Mouse (Mus musculus): ENCODE data around the gene Mlx.
A peak's percentile ranks its signal among the peaks of the same experiment; 100 is the strongest.

Mlx gene

DNA sequence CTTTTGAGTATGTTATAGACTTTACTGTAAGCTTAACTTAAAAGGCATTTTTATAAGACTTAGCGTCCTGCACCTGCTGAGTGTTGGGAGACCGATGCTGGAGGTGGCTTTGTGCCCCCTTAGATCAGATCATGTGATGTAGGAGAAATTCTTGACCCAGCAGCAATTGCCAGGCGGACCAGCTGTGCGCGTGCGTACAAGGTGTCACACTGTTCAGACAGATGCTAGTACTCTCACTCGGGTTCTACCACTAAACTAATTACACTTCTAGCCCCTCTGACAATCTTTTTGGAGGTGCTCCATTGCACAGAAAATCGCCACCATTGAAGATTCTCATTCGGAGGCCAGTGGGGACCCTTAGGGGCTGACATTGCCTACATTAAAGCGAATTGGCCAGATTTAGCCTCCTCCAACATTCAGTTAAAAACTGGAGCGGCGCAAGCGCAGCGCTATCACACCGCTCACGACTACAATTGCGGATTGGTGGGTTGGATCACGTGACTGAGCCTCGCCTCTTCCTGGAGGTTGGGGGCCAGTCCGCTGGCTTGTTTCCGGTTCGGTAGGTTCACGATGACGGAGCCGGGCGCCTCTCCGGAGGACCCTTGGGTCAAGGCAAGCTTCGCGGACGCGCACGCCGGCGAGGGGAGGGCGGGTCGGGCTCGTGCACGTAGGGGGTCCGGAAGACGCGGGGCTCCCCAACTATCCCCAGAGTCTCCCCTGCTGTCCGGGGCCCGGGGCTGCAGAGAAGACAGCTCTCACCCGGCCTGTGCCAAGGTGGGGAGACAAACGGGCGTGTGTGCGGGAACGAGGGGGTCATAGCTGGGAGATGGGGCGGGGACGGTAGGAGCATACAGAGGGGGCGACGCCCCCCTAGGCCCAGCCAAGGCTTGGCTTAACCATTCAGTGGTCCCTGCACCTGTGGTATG lies at the start of gene Mlx:
Gene Mlx, plus strand, starts transcription at position 522 of the 926 bp plus-strand sequence.
- DNase-seq (ENCODE audit: low spot score) = peak; percentile 80

DNA sequence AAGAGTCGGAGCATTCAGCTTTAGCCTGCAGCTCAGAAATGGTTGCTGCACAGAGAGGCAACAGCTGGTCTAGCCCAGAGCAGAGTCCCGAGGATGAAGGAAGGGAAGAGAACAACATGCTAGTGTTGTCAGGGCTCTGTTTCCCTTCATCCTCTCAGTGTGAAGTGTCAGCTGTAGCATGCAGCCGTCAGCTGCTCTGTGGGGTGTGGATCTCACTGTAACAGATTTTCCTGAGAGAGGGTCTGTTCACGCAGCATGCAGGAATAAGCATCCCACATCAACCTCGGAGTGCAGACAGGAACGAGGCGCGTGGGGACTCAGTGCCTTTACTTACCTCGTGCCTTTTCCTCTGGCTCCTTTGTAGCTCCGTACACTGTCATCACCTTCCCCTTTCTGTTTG lies 49.3 kb upstream of the Mlx start:
- no peak for DNase-seq (ENCODE audit: low spot score)

DNA sequence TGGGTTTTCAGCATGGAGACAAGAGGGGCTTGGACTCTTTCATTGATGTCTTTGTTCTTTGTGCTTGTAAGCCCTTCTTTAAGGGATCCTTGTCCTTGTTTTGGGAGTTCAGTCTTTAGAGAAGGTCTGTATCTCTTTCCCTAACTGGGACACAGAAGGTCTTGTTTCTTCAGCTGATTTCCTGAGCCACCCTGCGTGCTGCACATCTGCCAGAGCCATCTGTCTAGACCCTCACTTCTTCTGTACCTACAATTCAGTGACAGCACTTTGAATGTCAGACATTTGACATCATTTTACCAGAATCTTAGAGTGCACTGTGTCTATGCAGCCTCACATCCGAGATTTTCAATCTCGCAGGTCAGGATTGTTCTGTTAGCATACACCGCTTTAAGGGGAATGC lies 41.3 kb upstream of the Mlx start:
- no peak for DNase-seq (ENCODE audit: low spot score)

GRCm38 (mm10) chr11:101046440-101046839 lies 40.6 kb upstream of the Mlx start:
- DNase-seq (ENCODE audit: low spot score) = no peak

- no peak for DNase-seq (ENCODE audit: low spot score)
These were observed 39.6 kb upstream of the Mlx start for GRCm38 (mm10) chr11:101047502-101047901.

GRCm38 (mm10) chr11:101050359-101050758 lies 36.7 kb upstream of the Mlx start:
- no peak for DNase-seq (ENCODE audit: low spot score)

DNA sequence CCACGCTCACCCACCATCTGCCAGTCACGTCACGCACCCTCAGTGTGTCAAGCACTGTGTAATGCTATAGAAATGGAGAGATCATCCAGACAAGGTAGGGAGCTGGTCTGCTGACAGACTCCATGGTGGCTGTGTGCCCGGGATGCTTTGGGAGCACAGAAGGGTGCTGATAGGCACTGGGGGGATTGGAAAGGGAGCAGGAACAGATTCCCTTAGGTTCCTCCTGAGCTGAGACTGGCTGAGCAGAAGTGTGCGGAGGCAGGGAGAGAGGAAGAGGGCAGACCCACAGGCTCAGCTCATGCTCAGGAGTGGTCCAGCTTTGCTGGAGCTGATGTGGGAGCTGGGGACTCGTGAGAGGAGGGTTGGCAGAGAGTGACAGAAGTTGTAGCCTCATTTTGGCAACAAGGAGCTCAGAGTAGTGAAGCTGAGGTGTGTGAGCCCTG lies 36.0 kb upstream of the Mlx start:
- no peak for DNase-seq (ENCODE audit: low spot score)

DNA sequence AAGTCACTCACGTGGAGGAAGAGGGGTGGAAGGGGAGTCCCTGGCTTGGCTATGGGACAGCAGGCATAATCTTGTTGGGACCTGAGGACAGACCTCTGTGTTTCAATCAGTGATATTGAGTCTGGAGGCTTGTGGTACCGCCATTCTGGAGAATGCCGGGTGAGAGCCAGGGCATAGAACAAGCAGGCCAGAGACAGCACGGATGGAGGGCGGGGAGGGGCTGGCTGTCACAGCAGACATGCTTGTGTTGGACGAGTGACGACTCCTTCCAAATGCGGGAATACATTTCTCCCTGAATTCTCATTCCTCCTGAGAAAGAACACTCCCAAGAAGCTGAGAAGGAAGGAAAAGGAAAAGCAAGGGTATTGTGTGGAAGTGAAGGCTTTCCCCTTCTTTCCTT lies 35.5 kb upstream of the Mlx start:
- DNase-seq (ENCODE audit: low spot score) = no peak

DNA sequence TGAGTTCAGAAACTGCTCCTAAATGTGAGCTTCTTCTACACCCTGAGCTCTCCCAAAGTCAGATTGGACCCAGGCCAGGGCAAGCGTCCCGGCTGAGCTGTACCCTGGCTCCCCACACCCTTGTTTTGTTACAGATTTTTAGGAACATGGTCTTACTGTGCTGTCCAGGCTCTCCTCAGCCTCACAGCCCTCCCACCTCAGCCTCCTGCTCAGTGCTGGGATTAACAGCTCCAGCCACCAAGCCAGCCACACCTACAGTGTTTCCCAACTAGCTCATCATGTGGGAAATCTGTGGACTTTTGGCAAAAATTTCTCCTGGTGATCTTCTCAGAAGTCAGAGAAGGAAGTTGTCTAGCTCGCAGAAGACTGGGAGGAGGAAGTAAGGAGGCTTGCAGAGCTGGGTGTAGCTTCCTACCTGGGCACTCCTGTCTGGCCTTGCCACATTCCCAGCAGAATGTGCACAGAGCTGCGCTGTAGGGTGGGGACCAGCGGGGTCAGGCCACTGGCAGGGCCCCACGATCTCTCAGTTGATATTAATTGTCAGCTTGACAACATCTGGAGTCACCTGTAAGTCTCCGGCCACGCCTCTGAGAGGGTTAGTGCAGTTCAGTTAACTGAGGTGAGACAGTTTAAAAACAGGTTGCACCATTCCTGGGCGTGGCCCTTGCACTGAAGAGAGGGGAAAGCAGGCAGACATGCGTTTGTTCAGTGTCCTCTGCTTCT lies 34.2 kb upstream of the Mlx start:
- peak; percentile 72 for DNase-seq (ENCODE audit: low spot score)

GRCm38 (mm10) chr11:101053974-101054373 lies 33.1 kb upstream of the Mlx start:
- no peak for DNase-seq (ENCODE audit: low spot score)

GRCm38 (mm10) chr11:101055418-101055817 lies 31.7 kb upstream of the Mlx start:
- no peak for DNase-seq (ENCODE audit: low spot score)

DNA sequence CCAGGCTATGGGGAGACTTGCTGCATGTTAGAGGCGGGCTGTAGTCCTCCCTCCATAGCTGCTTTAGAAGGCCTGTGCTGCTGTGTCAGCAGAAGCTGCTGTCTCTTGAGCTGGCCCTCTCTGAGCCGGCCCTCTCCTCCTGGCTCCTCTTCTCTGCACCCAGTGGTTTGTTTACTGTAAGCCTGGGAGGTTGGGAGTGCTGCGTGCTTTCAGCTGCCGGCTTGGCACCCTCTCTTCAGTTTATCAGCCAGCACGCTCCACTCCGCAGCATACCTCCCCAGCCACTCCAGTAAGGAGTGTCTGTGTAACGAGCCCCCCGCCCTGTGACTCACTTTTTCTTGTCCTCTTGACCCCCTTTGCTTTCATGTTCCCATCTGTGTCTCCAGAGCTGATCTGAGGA lies 30.2 kb upstream of the Mlx start:
- peak; percentile 58 for DNase-seq (ENCODE audit: low spot score)

- peak; percentile 86 for DNase-seq (ENCODE audit: low spot score)
These were observed 29.2 kb upstream of the Mlx start for GRCm38 (mm10) chr11:101057860-101058259.

DNA sequence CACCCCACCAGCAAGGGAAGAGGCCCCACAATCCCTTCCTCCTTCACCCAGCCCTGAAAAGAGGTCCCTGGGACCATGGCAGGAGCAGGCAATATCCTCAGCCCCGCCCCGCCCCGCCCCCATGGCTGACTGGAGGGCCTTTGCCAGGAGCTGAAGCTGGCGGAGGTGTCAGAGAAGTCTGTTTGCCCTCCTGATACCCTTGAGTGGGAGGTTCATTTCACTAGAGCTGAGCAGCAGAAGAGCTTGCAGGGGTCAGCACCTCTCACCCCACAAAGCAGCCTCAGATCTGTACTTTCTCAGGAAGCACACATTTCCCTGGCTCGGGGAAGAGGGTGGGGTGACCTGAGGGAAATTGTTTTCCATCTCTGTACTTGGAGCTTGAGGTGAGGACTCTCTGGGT lies 28.4 kb upstream of the Mlx start:
- DNase-seq (ENCODE audit: low spot score) = no peak

- DNase-seq (ENCODE audit: low spot score) = no peak
These were observed 27.6 kb upstream of the Mlx start for GRCm38 (mm10) chr11:101059473-101059872.

DNA sequence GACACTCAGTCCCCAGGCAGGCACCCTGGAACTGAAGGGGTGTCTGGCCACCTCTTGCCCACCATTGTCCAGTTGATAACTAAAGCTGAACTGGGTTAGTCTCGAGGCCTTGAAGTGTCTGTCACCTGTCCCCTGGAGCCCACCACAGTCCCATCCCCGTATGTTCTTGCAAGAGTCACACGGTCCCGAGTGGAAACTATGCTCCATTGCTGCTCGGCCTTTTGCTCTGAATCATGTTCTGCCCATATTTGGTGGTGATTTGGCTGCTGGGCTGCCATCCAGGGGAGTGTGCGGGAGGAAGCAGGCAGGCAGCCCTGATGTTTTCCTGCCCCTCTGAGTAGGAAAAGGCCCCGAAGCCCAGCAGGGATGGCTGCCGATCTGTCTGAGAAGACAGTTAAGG lies 27.0 kb upstream of the Mlx start:
- DNase-seq (ENCODE audit: low spot score) = peak; percentile 55

- DNase-seq (ENCODE audit: low spot score) = no peak
These were observed 26.0 kb upstream of the Mlx start for GRCm38 (mm10) chr11:101061049-101061448.

DNA sequence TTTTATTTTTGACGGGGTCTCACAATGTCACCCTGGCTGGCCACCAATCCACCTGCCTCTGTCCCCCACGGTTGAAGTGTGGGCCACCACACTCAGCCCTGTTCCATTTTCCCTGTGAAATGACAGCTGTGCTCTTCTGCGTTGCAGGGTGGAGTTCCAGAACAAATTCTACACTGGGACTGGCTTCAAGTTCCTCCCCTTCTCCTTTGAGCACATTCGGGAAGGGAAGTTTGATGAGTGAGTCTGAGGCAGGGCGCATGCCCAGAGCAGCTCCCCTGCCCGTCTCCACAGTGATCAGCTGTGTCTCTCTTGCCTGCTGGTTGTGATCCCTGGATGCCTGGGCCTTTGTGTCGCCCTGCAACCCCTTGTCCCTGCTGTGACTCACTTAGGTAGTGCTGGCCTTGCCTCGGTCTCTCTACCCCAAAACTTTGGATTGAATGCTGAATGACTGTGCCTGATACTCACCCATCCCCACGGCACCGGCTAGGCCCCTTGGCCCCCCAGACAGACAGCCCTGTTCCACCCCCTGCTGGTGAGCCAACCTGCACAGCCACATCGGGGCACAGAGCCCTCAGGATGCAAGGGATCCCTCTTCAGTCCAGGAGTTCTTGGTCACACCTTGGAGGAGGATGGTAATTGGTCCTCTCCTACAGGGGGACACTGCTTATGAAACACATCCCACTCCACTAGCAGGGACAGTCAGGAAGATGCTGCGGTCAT lies 24.8 kb upstream of the Mlx start:
- no peak for DNase-seq (ENCODE audit: low spot score)

DNA sequence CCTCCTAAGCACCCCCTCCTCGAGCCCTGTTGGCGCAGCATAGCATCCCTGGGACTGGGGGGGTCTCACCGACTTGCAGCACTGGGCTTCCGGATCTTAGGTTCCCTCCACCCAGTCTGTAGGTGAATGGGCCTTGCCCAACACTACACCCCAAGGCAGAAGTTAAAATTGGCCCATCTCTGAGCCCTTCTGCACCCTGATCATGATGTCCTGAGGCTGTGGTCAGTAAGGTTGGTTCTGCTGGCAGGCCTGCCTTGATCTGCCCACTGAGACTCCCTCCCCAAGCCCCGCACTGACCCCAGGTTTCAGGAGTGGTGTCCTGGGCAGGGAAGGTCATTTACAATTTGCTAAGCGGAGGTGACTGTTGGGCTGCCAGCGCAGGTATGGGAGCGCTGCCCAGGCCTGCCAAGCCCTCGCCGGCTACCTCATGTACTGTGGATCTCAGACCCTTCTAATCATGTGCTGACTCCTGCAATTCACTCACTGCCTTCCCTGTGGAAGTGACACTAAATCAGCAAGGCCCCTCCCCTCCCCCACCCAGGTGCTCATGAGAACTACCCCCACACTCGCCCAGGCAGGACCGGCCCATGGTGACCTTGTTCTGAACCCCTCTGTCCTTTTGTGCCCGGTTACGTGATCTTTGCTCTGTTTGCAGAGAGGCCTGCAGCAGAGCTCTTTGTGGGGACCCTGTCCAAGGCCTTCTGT lies 24.0 kb upstream of the Mlx start:
- no peak for DNase-seq (ENCODE audit: low spot score)

GRCm38 (mm10) chr11:101063676-101064327 lies 23.3 kb upstream of the Mlx start:
- DNase-seq (ENCODE audit: low spot score) = peak; percentile 48

- no peak for DNase-seq (ENCODE audit: low spot score)
These were observed 22.6 kb upstream of the Mlx start for GRCm38 (mm10) chr11:101064462-101064861.
